Mouse (Mus musculus): ENCODE measurements around the gene Ano3. TPM values are rescaled to one million over a fixed set of nuclear protein-coding genes. Genes with fewer than 3 reads are reported as not detected.
A peak's percentile ranks its signal among the peaks of the same experiment; 100 is the strongest.

Gene Ano3
- polyA plus RNA-seq, 1 experiment from 2014 or later = 0.54 TPM

GRCm38 (mm10) chr2:110865584-110865983 lies 85.1 kb downstream of the Ano3 start:
- no peak for ATAC-seq (ENCODE audit: insufficient read depth, low FRiP score, low TSS enrichment)
- 69% methylated on average over 3 of the region's 3 CpGs for WGBS

GRCm38 (mm10) chr2:110863376-110863775 lies 87.3 kb downstream of the Ano3 start:
- Histone ChIP-seq H3K9me3 (ENCODE audit: control insufficient read depth, low read length) (no peaks in the 10 kb centered on the region), H3K27ac (ENCODE audit: low read depth, low read length) (no peak overlapping the region), H3K27me3 (ENCODE audit: control insufficient read depth, insufficient read depth, low read length) (no peaks in the 10 kb centered on the region), H3K9ac (ENCODE audit: low read length) (no peak overlapping the region), H3K4me2 (ENCODE audit: low read depth) (no peak overlapping the region), H3K36me3 (ENCODE audit: control insufficient read depth, insufficient read depth, low read length) (no peaks in the 10 kb centered on the region), H3K4me1 (ENCODE audit: control insufficient read depth, insufficient read depth, low read length) (no peaks in the 10 kb centered on the region), H3K4me3 (ENCODE audit: low read depth, low read length) (no peak overlapping the region)
- DNase-seq (ENCODE audit: low spot score) = no peak
- ATAC-seq (ENCODE audit: insufficient read depth, low FRiP score, low TSS enrichment) = no peak
- 94% methylated on average over 4 of the region's 4 CpGs for WGBS

More at GRCm38 (mm10) chr2:110865584-110865983, 85.1 kb downstream of the Ano3 start:
- Histone ChIP-seq H3K27ac (ENCODE audit: low read depth, low read length) (no peak overlapping the region), H3K4me1 (ENCODE audit: control insufficient read depth, insufficient read depth, low read length) (no peaks in the 10 kb centered on the region), H3K9ac (ENCODE audit: low read length) (no peak overlapping the region), H3K36me3 (ENCODE audit: control insufficient read depth, insufficient read depth, low read length) (no peaks in the 10 kb centered on the region), H3K4me2 (ENCODE audit: low read depth) (no peak overlapping the region), H3K4me3 (ENCODE audit: low read depth, low read length) (no peak overlapping the region), H3K27me3 (ENCODE audit: control insufficient read depth, insufficient read depth, low read length) (no peaks in the 10 kb centered on the region), H3K9me3 (ENCODE audit: control insufficient read depth, low read length) (no peaks in the 10 kb centered on the region)
- no peak for DNase-seq (ENCODE audit: low spot score)

- H3K9me3 ChIP-seq (ENCODE audit: control insufficient read depth, low read length) = no peaks in the 10 kb centered on the region
- no peak overlapping the region for H3K4me3 ChIP-seq (ENCODE audit: low read depth, low read length)
- H3K27ac ChIP-seq (ENCODE audit: low read depth, low read length) = no peak overlapping the region
- no peaks in the 10 kb centered on the region for H3K4me1 ChIP-seq (ENCODE audit: control insufficient read depth, insufficient read depth, low read length)
- H3K27me3 ChIP-seq (ENCODE audit: control insufficient read depth, insufficient read depth, low read length) = no peaks in the 10 kb centered on the region
- H3K9ac ChIP-seq (ENCODE audit: low read length) = no peak overlapping the region
- DNase-seq (ENCODE audit: low spot score) = peak; percentile 11
- WGBS = 57% methylated on average over 7 of the region's 7 CpGs
- no peak overlapping the region for H3K4me2 ChIP-seq (ENCODE audit: low read depth)
- H3K36me3 ChIP-seq (ENCODE audit: control insufficient read depth, insufficient read depth, low read length) = no peaks in the 10 kb centered on the region
- ATAC-seq (ENCODE audit: insufficient read depth, low FRiP score, low TSS enrichment) = no peak
Observed at GRCm38 (mm10) chr2:110839559-110840243, 111.0 kb downstream of the Ano3 start.

GRCm38 (mm10) chr2:110816189-110816588 lies 134.5 kb downstream of the Ano3 start:
- H3K36me3 ChIP-seq (ENCODE audit: control insufficient read depth, insufficient read depth, low read length) = no peaks in the 10 kb centered on the region
- no peaks in the 10 kb centered on the region for H3K9me3 ChIP-seq (ENCODE audit: control insufficient read depth, low read length)
- no peak overlapping the region for H3K4me3 ChIP-seq (ENCODE audit: low read depth, low read length)
- DNase-seq (ENCODE audit: low spot score) (no peak), ATAC-seq (ENCODE audit: insufficient read depth, low FRiP score, low TSS enrichment) (no peak)
- H3K27ac ChIP-seq (ENCODE audit: low read depth, low read length) = no peak overlapping the region
- H3K4me2 ChIP-seq (ENCODE audit: low read depth) = no peak overlapping the region
- no peaks in the 10 kb centered on the region for H3K27me3 ChIP-seq (ENCODE audit: control insufficient read depth, insufficient read depth, low read length)
- H3K9ac ChIP-seq (ENCODE audit: low read length) = no peak overlapping the region
- no peaks in the 10 kb centered on the region for H3K4me1 ChIP-seq (ENCODE audit: control insufficient read depth, insufficient read depth, low read length)

GRCm38 (mm10) chr2:110814964-110815363 lies 135.8 kb downstream of the Ano3 start:
- H3K9me3 ChIP-seq (ENCODE audit: control insufficient read depth, low read length) = no peaks in the 10 kb centered on the region
- no peak overlapping the region for H3K4me3 ChIP-seq (ENCODE audit: low read depth, low read length)
- no peaks in the 10 kb centered on the region for H3K36me3 ChIP-seq (ENCODE audit: control insufficient read depth, insufficient read depth, low read length)
- H3K4me2 ChIP-seq (ENCODE audit: low read depth) = no peak overlapping the region
- H3K4me1 ChIP-seq (ENCODE audit: control insufficient read depth, insufficient read depth, low read length) = no peaks in the 10 kb centered on the region
- DNase-seq (ENCODE audit: low spot score) = no peak
- ATAC-seq (ENCODE audit: insufficient read depth, low FRiP score, low TSS enrichment) = no peak
- no peak overlapping the region for H3K27ac ChIP-seq (ENCODE audit: low read depth, low read length)
- H3K27me3 ChIP-seq (ENCODE audit: control insufficient read depth, insufficient read depth, low read length) = no peaks in the 10 kb centered on the region
- 100% methylated on average over 1 of the region's 1 CpGs for WGBS
- no peak overlapping the region for H3K9ac ChIP-seq (ENCODE audit: low read length)

GRCm38 (mm10) chr2:110806302-110807093 lies 144.2 kb downstream of the Ano3 start:
- Histone ChIP-seq H3K27ac (ENCODE audit: low read depth, low read length) (no peak overlapping the region), H3K9me3 (ENCODE audit: control insufficient read depth, low read length) (no peaks in the 10 kb centered on the region), H3K4me3 (ENCODE audit: low read depth, low read length) (no peak overlapping the region), H3K27me3 (ENCODE audit: control insufficient read depth, insufficient read depth, low read length) (no peaks in the 10 kb centered on the region), H3K9ac (ENCODE audit: low read length) (no peak overlapping the region), H3K4me1 (ENCODE audit: control insufficient read depth, insufficient read depth, low read length) (no peaks in the 10 kb centered on the region), H3K4me2 (ENCODE audit: low read depth) (no peak overlapping the region), H3K36me3 (ENCODE audit: control insufficient read depth, insufficient read depth, low read length) (no peaks in the 10 kb centered on the region)
- no peak for DNase-seq (ENCODE audit: low spot score)
- WGBS = 92% methylated on average over 5 of the region's 5 CpGs
- no peak for ATAC-seq (ENCODE audit: insufficient read depth, low FRiP score, low TSS enrichment)

GRCm38 (mm10) chr2:110795928-110796327 lies 154.8 kb downstream of the Ano3 start:
- ATAC-seq (ENCODE audit: insufficient read depth, low FRiP score, low TSS enrichment) = no peak
- Histone ChIP-seq H3K4me3 (ENCODE audit: low read depth, low read length) (no peak overlapping the region), H3K27ac (ENCODE audit: low read depth, low read length) (no peak overlapping the region), H3K36me3 (ENCODE audit: control insufficient read depth, insufficient read depth, low read length) (no peaks in the 10 kb centered on the region), H3K27me3 (ENCODE audit: control insufficient read depth, insufficient read depth, low read length) (no peaks in the 10 kb centered on the region), H3K4me1 (ENCODE audit: control insufficient read depth, insufficient read depth, low read length) (no peaks in the 10 kb centered on the region), H3K9ac (ENCODE audit: low read length) (no peak overlapping the region), H3K4me2 (ENCODE audit: low read depth) (no peak overlapping the region), H3K9me3 (ENCODE audit: control insufficient read depth, low read length) (no peaks in the 10 kb centered on the region)
- 68% methylated on average over 1 of the region's 1 CpGs for WGBS
- no peak for DNase-seq (ENCODE audit: low spot score)

GRCm38 (mm10) chr2:110795433-110795832 lies 155.3 kb downstream of the Ano3 start:
- Histone ChIP-seq H3K36me3 (ENCODE audit: control insufficient read depth, insufficient read depth, low read length) (no peaks in the 10 kb centered on the region), H3K27me3 (ENCODE audit: control insufficient read depth, insufficient read depth, low read length) (no peaks in the 10 kb centered on the region), H3K9ac (ENCODE audit: low read length) (no peak overlapping the region), H3K4me3 (ENCODE audit: low read depth, low read length) (no peak overlapping the region), H3K4me2 (ENCODE audit: low read depth) (no peak overlapping the region), H3K9me3 (ENCODE audit: control insufficient read depth, low read length) (no peaks in the 10 kb centered on the region), H3K4me1 (ENCODE audit: control insufficient read depth, insufficient read depth, low read length) (no peaks in the 10 kb centered on the region), H3K27ac (ENCODE audit: low read depth, low read length) (no peak overlapping the region)
- DNase-seq (ENCODE audit: low spot score) (no peak), ATAC-seq (ENCODE audit: insufficient read depth, low FRiP score, low TSS enrichment) (no peak)
- 80% methylated on average over 3 of the region's 3 CpGs for WGBS

- Histone ChIP-seq H3K27me3 (ENCODE audit: control insufficient read depth, insufficient read depth, low read length) (no peaks in the 10 kb centered on the region), H3K9ac (ENCODE audit: low read length) (no peak overlapping the region), H3K4me1 (ENCODE audit: control insufficient read depth, insufficient read depth, low read length) (no peaks in the 10 kb centered on the region), H3K9me3 (ENCODE audit: control insufficient read depth, low read length) (no peaks in the 10 kb centered on the region), H3K4me3 (ENCODE audit: low read depth, low read length) (no peak overlapping the region), H3K36me3 (ENCODE audit: control insufficient read depth, insufficient read depth, low read length) (no peaks in the 10 kb centered on the region), H3K27ac (ENCODE audit: low read depth, low read length) (no peak overlapping the region), H3K4me2 (ENCODE audit: low read depth) (no peak overlapping the region)
- ATAC-seq (ENCODE audit: insufficient read depth, low FRiP score, low TSS enrichment) = no peak
- WGBS = 86% methylated on average over 3 of the region's 3 CpGs
- DNase-seq (ENCODE audit: low spot score) = no peak
Observed at GRCm38 (mm10) chr2:110787396-110787795, 163.3 kb downstream of the Ano3 start.
